7 mouse cellular contexts compared by ENCODE assay signal in genomic region chr5:66968059-66968833, GRCm38 (mm10).
DNase-seq lines count a peak whose midpoint lies in the region; ATAC-seq and TF ChIP-seq lines count a peak whose summit lies in the region.

No protein-coding gene starts in this region.

- peak; percentile 30 for DNase-seq in ZHBTc4 (ENCODE audit: low read depth, low spot score)
- peak; percentile 63 for DNase-seq in embryo, embryonic 11.5 days (ENCODE audit: low read depth, low spot score)
- DNase-seq in kidney, postnatal 14 days = peak; percentile 66
- peak; percentile 38 for DNase-seq in lung, postnatal 0 days (ENCODE audit: low spot score)
- peak; percentile 17 for DNase-seq in right cerebral cortex, postnatal 14 days
- DNase-seq in spleen, adult 18-20 months = no peak

- peak overlapping the region; percentile 32 for H3K4me3 ChIP-seq in heart, embryonic 15.5 days
- H3K4me3 ChIP-seq in lung, postnatal 0 days (ENCODE audit: low read depth, low read length) = no peak overlapping the region; the same call in 1 of the 2 replicates

- 15% methylated on average over 23 of the region's 23 CpGs for WGBS in heart, embryonic 15.5 days
- WGBS in lung, postnatal 0 days = 15% methylated on average over 23 of the region's 23 CpGs

- no peaks in the 10 kb centered on the region for H3K27me3 ChIP-seq in heart, embryonic 15.5 days
- no peaks in the 10 kb centered on the region for H3K27me3 ChIP-seq in lung, postnatal 0 days (replicated peaks; ENCODE audit: insufficient read depth, low read length)

- 0 out of 2 replicates have a peak, but pooled peaks have one; percentile 17 for TF ChIP-seq EP300 in lung, postnatal 0 days (IDR thresholded peaks at IDR 0.05)

- ATAC-seq in heart, embryonic 15.5 days (replicated peaks; ENCODE audit: insufficient number of reproducible peaks, insufficient read depth, low FRiP score, low read depth) = no peak
- peak; percentile 58 for ATAC-seq in lung, postnatal 0 days

- TF ChIP-seq CTCF in lung, postnatal 0 days (IDR thresholded peaks at IDR 0.05) = no peak

- peaks cover 16% of the 10 kb centered on the region for H3K4me1 ChIP-seq in heart, embryonic 15.5 days (replicated peaks)
- no peaks in the 10 kb centered on the region; the same call in 1 of the 2 replicates for H3K4me1 ChIP-seq in lung, postnatal 0 days (ENCODE audit: insufficient read depth, low read depth, low read length)

- no peaks in the 10 kb centered on the region for H3K36me3 ChIP-seq in heart, embryonic 15.5 days
- H3K36me3 ChIP-seq in lung, postnatal 0 days (ENCODE audit: insufficient read depth, low read length) = 0 out of 2 replicates have a peak, but pooled peaks cover 1% of the 10 kb centered on the region

- H3K27ac ChIP-seq in heart, embryonic 15.5 days = peak overlapping the region; percentile 31
- 0 out of 2 replicates have a peak overlapping the region, but pooled peaks have one; percentile 4 for H3K27ac ChIP-seq in lung, postnatal 0 days (ENCODE audit: low read length)

- H3K9me3 ChIP-seq in heart, embryonic 15.5 days (replicated peaks) = no peaks in the 10 kb centered on the region
- H3K9me3 ChIP-seq in lung, postnatal 0 days (ENCODE audit: low read length) = no peaks in the 10 kb centered on the region

- peak overlapping the region; percentile 63 for H3K4me2 ChIP-seq in heart, embryonic 15.5 days
- H3K4me2 ChIP-seq in lung, postnatal 0 days (replicated peaks; ENCODE audit: low read depth, low read length) = peak overlapping the region; percentile 33; the same call in 1 of the 2 replicates

- 0 out of 2 replicates have a peak overlapping the region, but pooled peaks have one; percentile 0 for H3K9ac ChIP-seq in heart, embryonic 15.5 days
- no peak overlapping the region for H3K9ac ChIP-seq in lung, postnatal 0 days (replicated peaks; ENCODE audit: low read depth)

Comparison
In these comparisons a context has a peak if more than half of its experiments do, and no peak if none do; other contexts are left out.
1. DNase-seq: peak in ZHBTc4 (single experiment), embryo, embryonic 11.5 days (single experiment), kidney, postnatal 14 days (single experiment), lung, postnatal 0 days (single experiment) and right cerebral cortex, postnatal 14 days (single experiment); none in spleen, adult 18-20 months (0 of 2).